Mouse (Mus musculus): ENCODE results near the gene Phactr2.

GRCm38 (mm10) chr10:13250280-13250679 lies 223.9 kb downstream of the Phactr2 start:
- TF ChIP-seq EP300 (IDR thresholded peaks at IDR 0.05; ENCODE audit: low read depth) (no peak), CTCF (IDR thresholded peaks at IDR 0.05; ENCODE audit: low read depth) (no peak)

Data from liver, embryonic 14.5 days (tissue).